Mouse (Mus musculus): ENCODE data around the gene Cdt1. TPM values are rescaled to one million over a fixed set of nuclear protein-coding genes. Genes with fewer than 3 reads are reported as not detected.

Gene Cdt1
- total and polyA plus RNA-seq, 2 experiments from 2014 or later, result 6.4 to 15.6 TPM

- TF ChIP-seq CTCF (IDR thresholded peaks at IDR 0.05), result no peak
- H3K27me3 ChIP-seq (ENCODE audit: insufficient read depth, low read length), result no peaks in the 10 kb centered on the region
- peaks cover 17% of the 10 kb centered on the region for H3K4me1 ChIP-seq (ENCODE audit: insufficient read depth, low read length)
- H3K9ac ChIP-seq (replicated peaks; ENCODE audit: low read length, poor library complexity, severe bottlenecking), result peak overlapping the region; percentile 87
- no peaks in the 10 kb centered on the region; the same call in 1 of the 2 replicates for H3K36me3 ChIP-seq (ENCODE audit: insufficient read depth, low read length)
- 0 out of 2 replicates have a peak, but pooled peaks have one; percentile 33 for ATAC-seq (ENCODE audit: low FRiP score)
- H3K9me3 ChIP-seq (ENCODE audit: low read length), result no peaks in the 10 kb centered on the region
- H3K27ac ChIP-seq (ENCODE audit: low read depth, low read length), result peak overlapping the region; percentile 80
- WGBS, result 43% methylated on average over 10 of the region's 10 CpGs
- peak overlapping the region; percentile 61 for H3K4me3 ChIP-seq (ENCODE audit: low read depth, low read length)
- no peak for DNase-seq (ENCODE audit: low spot score)
- H3K4me2 ChIP-seq (ENCODE audit: low read depth, low read length, poor library complexity, severe bottlenecking), result peak overlapping the region; percentile 91
Observed at GRCm38 (mm10) chr8:122577116-122577515, 9.3 kb downstream of the Cdt1 start.

GRCm38 (mm10) chr8:122579196-122579595 lies 11.4 kb downstream of the Cdt1 start:
- no peak overlapping the region for H3K4me2 ChIP-seq (ENCODE audit: low read depth, low read length, poor library complexity, severe bottlenecking)

GRCm38 (mm10) chr8:122580926-122581325 lies 13.1 kb downstream of the Cdt1 start:
- ATAC-seq (ENCODE audit: low FRiP score) (no peak), DNase-seq (ENCODE audit: low spot score) (no peak)
- no peaks in the 10 kb centered on the region for H3K27me3 ChIP-seq (ENCODE audit: insufficient read depth, low read length)
- H3K9me3 ChIP-seq (ENCODE audit: low read length), result no peaks in the 10 kb centered on the region
- 89% methylated on average over 15 of the region's 15 CpGs for WGBS
- no peak overlapping the region for H3K4me2 ChIP-seq (ENCODE audit: low read depth, low read length, poor library complexity, severe bottlenecking)
- H3K4me1 ChIP-seq (ENCODE audit: insufficient read depth, low read length), result peaks cover 8% of the 10 kb centered on the region
- H3K27ac ChIP-seq (ENCODE audit: low read depth, low read length), result no peak overlapping the region
- TF ChIP-seq CTCF (IDR thresholded peaks at IDR 0.05), result no peak
- no peaks in the 10 kb centered on the region for H3K36me3 ChIP-seq (ENCODE audit: insufficient read depth, low read length)
- no peak overlapping the region for H3K4me3 ChIP-seq (ENCODE audit: low read depth, low read length)
- no peak overlapping the region for H3K9ac ChIP-seq (replicated peaks; ENCODE audit: low read length, poor library complexity, severe bottlenecking)

More at GRCm38 (mm10) chr8:122579196-122579595, 11.4 kb downstream of the Cdt1 start:
- H3K4me3 ChIP-seq (ENCODE audit: low read depth, low read length), result no peak overlapping the region
- no peak for TF ChIP-seq CTCF (IDR thresholded peaks at IDR 0.05)
- no peak overlapping the region for H3K9ac ChIP-seq (replicated peaks; ENCODE audit: low read length, poor library complexity, severe bottlenecking)
- ATAC-seq (ENCODE audit: low FRiP score), result no peak
- H3K9me3 ChIP-seq (ENCODE audit: low read length), result no peaks in the 10 kb centered on the region
- 30% methylated on average over 7 of the region's 7 CpGs for WGBS
- no peak overlapping the region for H3K27ac ChIP-seq (ENCODE audit: low read depth, low read length)
- no peak for DNase-seq (ENCODE audit: low spot score)
- H3K36me3 ChIP-seq (ENCODE audit: insufficient read depth, low read length), result no peaks in the 10 kb centered on the region; the same call in 1 of the 2 replicates
- no peaks in the 10 kb centered on the region for H3K27me3 ChIP-seq (ENCODE audit: insufficient read depth, low read length)
- H3K4me1 ChIP-seq (ENCODE audit: insufficient read depth, low read length), result peaks cover 17% of the 10 kb centered on the region

GRCm38 (mm10) chr8:122584981-122585380 lies 17.2 kb downstream of the Cdt1 start:
- 87% methylated on average over 9 of the region's 9 CpGs for WGBS
- DNase-seq (ENCODE audit: low spot score) (no peak), ATAC-seq (ENCODE audit: low FRiP score) (no peak)
- Histone ChIP-seq H3K4me2 (ENCODE audit: low read depth, low read length, poor library complexity, severe bottlenecking) (no peak overlapping the region), H3K4me1 (ENCODE audit: insufficient read depth, low read length) (no peaks in the 10 kb centered on the region), H3K4me3 (ENCODE audit: low read depth, low read length) (no peak overlapping the region), H3K27me3 (ENCODE audit: insufficient read depth, low read length) (no peaks in the 10 kb centered on the region), H3K9me3 (ENCODE audit: low read length) (no peaks in the 10 kb centered on the region), H3K9ac (replicated peaks; ENCODE audit: low read length, poor library complexity, severe bottlenecking) (no peak overlapping the region), H3K36me3 (ENCODE audit: insufficient read depth, low read length) (no peaks in the 10 kb centered on the region), H3K27ac (ENCODE audit: low read depth, low read length) (no peak overlapping the region)
- TF ChIP-seq CTCF (IDR thresholded peaks at IDR 0.05), result no peak

GRCm38 (mm10) chr8:122585411-122585891 lies 17.6 kb downstream of the Cdt1 start:
- H3K27me3 ChIP-seq (ENCODE audit: insufficient read depth, low read length), result no peaks in the 10 kb centered on the region
- no peak overlapping the region for H3K4me2 ChIP-seq (ENCODE audit: low read depth, low read length, poor library complexity, severe bottlenecking)
- no peak overlapping the region for H3K4me3 ChIP-seq (ENCODE audit: low read depth, low read length)
- H3K27ac ChIP-seq (ENCODE audit: low read depth, low read length), result no peak overlapping the region
- DNase-seq (ENCODE audit: low spot score) (no peak), ATAC-seq (ENCODE audit: low FRiP score) (no peak)
- no peaks in the 10 kb centered on the region for H3K9me3 ChIP-seq (ENCODE audit: low read length)
- WGBS, result 79% methylated on average over 14 of the region's 14 CpGs
- no peaks in the 10 kb centered on the region for H3K36me3 ChIP-seq (ENCODE audit: insufficient read depth, low read length)
- no peaks in the 10 kb centered on the region for H3K4me1 ChIP-seq (ENCODE audit: insufficient read depth, low read length)
- TF ChIP-seq CTCF (IDR thresholded peaks at IDR 0.05), result no peak
- H3K9ac ChIP-seq (replicated peaks; ENCODE audit: low read length, poor library complexity, severe bottlenecking), result no peak overlapping the region

GRCm38 (mm10) chr8:122586171-122586570 lies 18.4 kb downstream of the Cdt1 start:
- H3K36me3 ChIP-seq (ENCODE audit: insufficient read depth, low read length), result no peaks in the 10 kb centered on the region
- H3K9me3 ChIP-seq (ENCODE audit: low read length), result no peaks in the 10 kb centered on the region
- H3K27ac ChIP-seq (ENCODE audit: low read depth, low read length), result no peak overlapping the region
- DNase-seq (ENCODE audit: low spot score), result no peak
- no peak for ATAC-seq (ENCODE audit: low FRiP score)
- TF ChIP-seq CTCF (IDR thresholded peaks at IDR 0.05), result no peak
- no peak overlapping the region for H3K4me3 ChIP-seq (ENCODE audit: low read depth, low read length)
- H3K4me2 ChIP-seq (ENCODE audit: low read depth, low read length, poor library complexity, severe bottlenecking), result no peak overlapping the region
- no peak overlapping the region for H3K9ac ChIP-seq (replicated peaks; ENCODE audit: low read length, poor library complexity, severe bottlenecking)
- no peaks in the 10 kb centered on the region for H3K27me3 ChIP-seq (ENCODE audit: insufficient read depth, low read length)
- 56% methylated on average over 7 of the region's 7 CpGs for WGBS
- H3K4me1 ChIP-seq (ENCODE audit: insufficient read depth, low read length), result no peaks in the 10 kb centered on the region
